Mouse (Mus musculus): ENCODE results near the gene Gm29554.
"Not testable (repeated sequence)": the region's sequence is repeated elsewhere in the genome, so short reads cannot be mapped to it uniquely, and the experiment has no call there.

Gene Gm29554

DNA sequence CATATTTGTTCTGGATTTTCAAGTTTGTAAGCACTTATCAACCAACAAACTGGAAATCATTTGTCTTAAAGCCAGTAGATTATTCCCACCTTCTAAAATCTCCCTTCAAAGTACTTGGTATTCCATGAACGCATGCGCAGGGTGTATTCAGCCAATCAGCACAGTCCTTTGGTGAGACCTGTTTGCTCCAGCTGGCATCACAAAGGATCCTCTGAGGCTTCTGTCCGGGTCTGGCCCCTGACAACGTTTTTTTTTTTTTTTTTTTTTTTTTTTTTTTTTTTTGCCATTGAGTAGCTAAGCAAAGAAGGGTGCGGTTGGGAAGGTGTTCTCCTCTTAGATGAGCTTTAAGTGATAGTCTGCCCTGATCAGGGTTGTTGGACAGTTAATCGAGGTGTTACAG lies at the start of gene Gm29554:
TSS of gene Gm29554 (plus strand) at position 301 of the 400 bp plus-strand sequence.
- DNase-seq (ENCODE audit: low spot score in 2 of 2), result not testable (repeated sequence)

All from frontal cortex, postnatal 25 days (tissue).